Mouse (Mus musculus) heart, embryonic 15.5 days (tissue): ENCODE results near the gene Smoc2. TPM values are rescaled to one million over a fixed set of nuclear protein-coding genes. Genes with fewer than 3 reads are reported as not detected.
A peak's percentile ranks its signal among the peaks of the same experiment; 100 is the strongest.

Experiments used
- ATAC-seq: fragments of 200-750 bp; cut with Nextera tagmentation; replicated peaks from 2 replicates; pipeline ENCODE4 v1.8.0; 2017; ENCODE audit warnings: low read depth, moderate TSS enrichment; ENCODE audit not compliant: insufficient number of reproducible peaks, insufficient read depth, low FRiP score
- H3K27ac ChIP-seq: fragments of 300-500 bp; sonication (generic); 2 replicates; pipeline ENCODE4 v1.5.1; 2015; ENCODE audit warnings: mild to moderate bottlenecking, inconsistent platforms
- H3K27me3 ChIP-seq: fragments of 300-500 bp; sonication (generic); 2 replicates; pipeline ENCODE4 v1.6.1; 2015; ENCODE audit warnings: inconsistent platforms
- H3K36me3 ChIP-seq: fragments of 300-500 bp; sonication (generic); 2 replicates; pipeline ENCODE4 v1.6.1; 2015; ENCODE audit warnings: mild to moderate bottlenecking, inconsistent platforms
- H3K4me1 ChIP-seq: fragments of 300-500 bp; sonication (generic); replicated peaks from 2 replicates; pipeline ENCODE4 v1.6.1; 2015; ENCODE audit warnings: inconsistent platforms
- H3K4me2 ChIP-seq: fragments of 300-500 bp; sonication (generic); 2 replicates; pipeline ENCODE4 v1.6.1; 2015; ENCODE audit warnings: inconsistent platforms, mild to moderate bottlenecking, moderate library complexity
- H3K4me3 ChIP-seq: fragments of 300-500 bp; sonication (generic); 2 replicates; pipeline ENCODE4 v1.5.1; 2015; ENCODE audit warnings: mild to moderate bottlenecking, inconsistent platforms
- H3K9ac ChIP-seq: fragments of 300-500 bp; sonication (generic); 2 replicates; pipeline ENCODE4 v1.6.1; 2015; ENCODE audit warnings: mild to moderate bottlenecking, inconsistent platforms
- H3K9me3 ChIP-seq: fragments of 300-500 bp; sonication (generic); replicated peaks from 2 replicates; pipeline ENCODE4 v1.6.1; 2016; ENCODE audit warnings: inconsistent platforms
- WGBS: fragments of 180-500 bp; shearing (Covaris S2); methylation state at CpG from one replicate; pipeline ENCODE4 v1.1.7; 2015; ENCODE audit warnings: mixed read lengths; 5-methylcytosine and 5-hydroxymethylcytosine counted together
- polyA plus RNA-seq: library from polyadenylated mRNA; unstranded; fragments of >200 nt; fragmentation: Nextera tagmentation; extraction: Ambion mirVana; gene quantifications from 2 replicates; pipeline ENCODE4 v1.2.1, GENCODE M21; 2015

The Smoc2 gene
- polyA plus RNA-seq, 1 experiment from 2014 or later: 37.1 TPM

- Histone ChIP-seq H3K4me3 (peak overlapping the region; percentile 56), H3K9me3 (no peaks in the 10 kb centered on the region), H3K27ac (peak overlapping the region; percentile 12; the same call in 1 of the 2 replicates), H3K9ac (peak overlapping the region; percentile 33; the same call in 1 of the 2 replicates), H3K4me2 (peak overlapping the region; percentile 90), H3K4me1 (peaks cover 23% of the 10 kb centered on the region), H3K27me3 (peaks cover 97% of the 10 kb centered on the region), H3K36me3 (no peaks in the 10 kb centered on the region)
- no peak for ATAC-seq
- WGBS: under 1% methylated on average over 31 of the region's 31 CpGs
Measured at GRCm38 (mm10) chr17:14280425-14280833, 1.1 kb downstream of the Smoc2 start.

GRCm38 (mm10) chr17:14288015-14288616, 8.8 kb downstream of the Smoc2 start:
- no peak for ATAC-seq
- Histone ChIP-seq H3K4me3 (no peak overlapping the region), H3K9me3 (no peaks in the 10 kb centered on the region), H3K4me2 (no peak overlapping the region), H3K36me3 (no peaks in the 10 kb centered on the region), H3K27ac (no peak overlapping the region), H3K27me3 (peaks cover 63% of the 10 kb centered on the region), H3K9ac (no peak overlapping the region), H3K4me1 (no peaks in the 10 kb centered on the region)
- 33% methylated on average over 7 of the region's 7 CpGs for whole genome bisulfite sequencing

GRCm38 (mm10) chr17:14293617-14294016, 14.3 kb downstream of the Smoc2 start:
- Histone ChIP-seq H3K9me3 (no peaks in the 10 kb centered on the region), H3K9ac (no peak overlapping the region), H3K4me2 (no peak overlapping the region), H3K4me3 (no peak overlapping the region), H3K27me3 (peaks cover 30% of the 10 kb centered on the region), H3K27ac (no peak overlapping the region), H3K36me3 (no peaks in the 10 kb centered on the region), H3K4me1 (no peaks in the 10 kb centered on the region)
- no peak for ATAC-seq
- WGBS: 68% methylated on average over 5 of the region's 5 CpGs

- Histone ChIP-seq H3K36me3 (no peaks in the 10 kb centered on the region), H3K27ac (no peak overlapping the region), H3K4me1 (no peaks in the 10 kb centered on the region), H3K4me3 (no peak overlapping the region), H3K4me2 (no peak overlapping the region), H3K9me3 (no peaks in the 10 kb centered on the region), H3K9ac (no peak overlapping the region), H3K27me3 (peaks cover 23% of the 10 kb centered on the region)
- ATAC-seq: no peak
- 81% methylated on average over 3 of the region's 3 CpGs for WGBS
Measured at GRCm38 (mm10) chr17:14295146-14295545, 15.8 kb downstream of the Smoc2 start.

- Histone ChIP-seq H3K9me3 (no peaks in the 10 kb centered on the region), H3K9ac (no peak overlapping the region), H3K4me1 (no peaks in the 10 kb centered on the region), H3K36me3 (no peaks in the 10 kb centered on the region), H3K27ac (no peak overlapping the region), H3K27me3 (peaks cover 6% of the 10 kb centered on the region; the same call in 1 of the 2 replicates), H3K4me3 (no peak overlapping the region), H3K4me2 (no peak overlapping the region)
- WGBS: 71% methylated on average over 5 of the region's 5 CpGs
- ATAC-seq: no peak
Measured at GRCm38 (mm10) chr17:14300361-14300760, 21.1 kb downstream of the Smoc2 start.

- peaks cover 5% of the 10 kb centered on the region; the same call in 1 of the 2 replicates for H3K27me3 ChIP-seq
- WGBS: 40% methylated on average over 7 of the region's 7 CpGs
- no peak overlapping the region for H3K9ac ChIP-seq
- ATAC-seq: no peak
- H3K4me1 ChIP-seq: no peaks in the 10 kb centered on the region
- H3K27ac ChIP-seq: no peak overlapping the region
- no peaks in the 10 kb centered on the region for H3K36me3 ChIP-seq
- H3K9me3 ChIP-seq: no peaks in the 10 kb centered on the region
- H3K4me2 ChIP-seq: no peak overlapping the region
- H3K4me3 ChIP-seq: no peak overlapping the region
Measured at GRCm38 (mm10) chr17:14301491-14302344, 22.4 kb downstream of the Smoc2 start.

- Histone ChIP-seq H3K9ac (no peak overlapping the region), H3K4me1 (no peaks in the 10 kb centered on the region), H3K27me3 (peaks cover 2% of the 10 kb centered on the region; the same call in 1 of the 2 replicates), H3K27ac (no peak overlapping the region), H3K9me3 (no peaks in the 10 kb centered on the region), H3K36me3 (no peaks in the 10 kb centered on the region), H3K4me2 (no peak overlapping the region), H3K4me3 (no peak overlapping the region)
- WGBS: 56% methylated on average over 6 of the region's 6 CpGs
- ATAC-seq: no peak
Measured at GRCm38 (mm10) chr17:14302356-14302755, 23.1 kb downstream of the Smoc2 start.

- Histone ChIP-seq H3K36me3 (no peaks in the 10 kb centered on the region), H3K4me1 (no peaks in the 10 kb centered on the region), H3K9me3 (no peaks in the 10 kb centered on the region), H3K9ac (no peak overlapping the region), H3K4me2 (no peak overlapping the region), H3K4me3 (no peak overlapping the region), H3K27ac (no peak overlapping the region), H3K27me3 (peaks cover 2% of the 10 kb centered on the region; the same call in 1 of the 2 replicates)
- no peak for ATAC-seq
- WGBS: 93% methylated on average over 6 of the region's 6 CpGs
Measured at GRCm38 (mm10) chr17:14303722-14304121, 24.4 kb downstream of the Smoc2 start.

GRCm38 (mm10) chr17:14309884-14310283, 30.6 kb downstream of the Smoc2 start:
- H3K27me3 ChIP-seq: peaks cover 13% of the 10 kb centered on the region
- no peak overlapping the region for H3K9ac ChIP-seq
- 63% methylated on average over 3 of the region's 3 CpGs for WGBS
- ATAC-seq: no peak
- no peak overlapping the region for H3K27ac ChIP-seq
- no peaks in the 10 kb centered on the region for H3K4me1 ChIP-seq
- no peak overlapping the region for H3K4me2 ChIP-seq
- H3K9me3 ChIP-seq: no peaks in the 10 kb centered on the region
- H3K4me3 ChIP-seq: no peak overlapping the region
- H3K36me3 ChIP-seq: no peaks in the 10 kb centered on the region

GRCm38 (mm10) chr17:14312440-14312839, 33.1 kb downstream of the Smoc2 start:
- Histone ChIP-seq H3K27ac (no peak overlapping the region), H3K36me3 (no peaks in the 10 kb centered on the region)

GRCm38 (mm10) chr17:14314308-14314707, 35.0 kb downstream of the Smoc2 start:
- Histone ChIP-seq H3K4me3 (no peak overlapping the region), H3K9me3 (no peaks in the 10 kb centered on the region), H3K4me1 (no peaks in the 10 kb centered on the region), H3K27ac (no peak overlapping the region), H3K4me2 (no peak overlapping the region), H3K36me3 (no peaks in the 10 kb centered on the region), H3K27me3 (peaks cover 17% of the 10 kb centered on the region), H3K9ac (no peak overlapping the region)
- 76% methylated on average over 1 of the region's 1 CpGs for WGBS
- no peak for ATAC-seq

More at GRCm38 (mm10) chr17:14312440-14312839, 33.1 kb downstream of the Smoc2 start:
- Histone ChIP-seq H3K4me3 (no peak overlapping the region), H3K4me1 (no peaks in the 10 kb centered on the region), H3K9me3 (no peaks in the 10 kb centered on the region), H3K9ac (no peak overlapping the region), H3K4me2 (no peak overlapping the region), H3K27me3 (peaks cover 17% of the 10 kb centered on the region)
- ATAC-seq: no peak
- WGBS: 69% methylated on average over 6 of the region's 6 CpGs
